Mouse (Mus musculus) Patski (cell line): ENCODE measurements around the gene Prss44. TPM values are rescaled to one million over a fixed set of nuclear protein-coding genes. Genes with fewer than 3 reads are reported as not detected.
"Not testable (repeated sequence)": the region's sequence is repeated elsewhere in the genome, so short reads cannot be mapped to it uniquely, and the experiment has no call there.

Experiments used
- ATAC-seq: fragments of 100-300 bp; one replicate; pipeline ENCODE4 v1.8.0; 2021
- CTCF ChIA-PET: fragments of 350-600 bp; sonication (Branson Sonifier 250); formaldehyde crosslinking; loops from one replicate; lab custom pipeline; 2022; ENCODE audit warnings: inconsistent platforms; lab: Charles Lee
- POLR2A ChIA-PET: fragments of 350-600 bp; sonication (Branson Sonifier 250); formaldehyde crosslinking; loops from one replicate; lab custom pipeline; 2022; ENCODE audit warnings: antibody characterized with exemption, inconsistent platforms; lab: Charles Lee
- DNase-seq: peaks from one replicate; pipeline ENCODE4 v3.0.0-alpha.2; 2011; ENCODE audit warnings: low read depth, low spot score
- H3K27me3 ChIP-seq: fragments of 371-371 bp; one replicate; pipeline ENCODE4 v1.5.1; 2021
- CTCF ChIP-seq: fragments of 100-300 bp; IDR thresholded peaks from one replicate; pipeline ENCODE4 v1.5.1; 2021
- in situ Hi-C: fragments of 300-500 bp; cut with MboI; formaldehyde crosslinking; loops from 3 replicates; pipeline ENCODE4 v1.11.1; 2018; ENCODE audit warnings: low pct_unique_long_range_greater_than_20kb, mixed read lengths
- polyA plus RNA-seq: library from polyadenylated mRNA; unstranded; gene quantifications from one replicate; pipeline ENCODE4 v1.2.3, GENCODE M21; 2021

Prss44 gene
- polyA plus RNA-seq, 1 experiment from 2014 or later: not detected

- TF ChIP-seq CTCF: no peak
- ATAC-seq (no peak), DNase-seq (no peak)
- ChIA-PET CTCF (interaction anchor here (0.8 to 0.9 kb wide), 2 partner anchors 88 to 90 kb away, joined by 3 read pairs; no protein-coding TSS in a partner anchor), POLR2A (interaction anchor here (0.7 kb wide), 1 partner anchor 74 kb away, joined by 11 read pairs; the partner anchor contains the start of gene Prss50)
- no peaks in the 10 kb centered on the region for H3K27me3 ChIP-seq
- in situ Hi-C loops: loop anchor here (5.0 kb wide), 1 partner anchor 84 kb away; no protein-coding TSS in a partner anchor
These were observed 30.2 kb upstream of the Prss44 start for GRCm38 (mm10) chr9:110783611-110784010.

GRCm38 (mm10) chr9:110788169-110788568 lies 25.6 kb upstream of the Prss44 start:
- in situ Hi-C loops: no loop called here
- TF ChIP-seq CTCF: no peak
- no peak for DNase-seq
- no peaks in the 10 kb centered on the region for H3K27me3 ChIP-seq
- POLR2A ChIA-PET: no interaction called here
- ATAC-seq: no peak
- CTCF ChIA-PET: no interaction called here

DNA sequence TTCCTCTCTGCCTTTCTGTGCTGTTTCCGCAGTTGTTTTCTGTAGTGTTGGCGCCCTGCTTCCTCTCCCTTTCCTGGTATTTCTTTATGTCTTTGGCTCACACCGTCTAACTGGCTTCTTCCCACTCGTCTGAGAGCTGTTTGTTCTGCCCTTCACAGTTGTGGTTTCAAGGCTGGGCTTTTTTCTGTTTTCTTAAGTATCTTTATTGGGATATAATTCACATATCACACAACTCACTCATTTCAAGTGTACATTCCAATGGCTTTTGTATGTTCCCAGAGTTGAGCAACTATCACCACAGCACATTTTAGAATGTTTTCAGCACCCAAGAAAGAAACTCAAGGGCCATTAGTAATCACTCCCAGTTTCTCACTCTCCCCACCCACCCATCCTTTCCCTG lies 23.3 kb upstream of the Prss44 start:
- ChIA-PET POLR2A (no interaction called here), CTCF (no interaction called here)
- no peak for TF ChIP-seq CTCF
- DNase-seq (no peak), ATAC-seq (peak; percentile 54)
- H3K27me3 ChIP-seq: no peaks in the 10 kb centered on the region
- in situ Hi-C loops: no loop called here

GRCm38 (mm10) chr9:110797013-110797412 lies 16.8 kb upstream of the Prss44 start:
- POLR2A ChIA-PET: no interaction called here

GRCm38 (mm10) chr9:110797866-110798265 lies 15.9 kb upstream of the Prss44 start, which contains the start of gene Prss42:
Prss42 (plus strand) TSS chr9:110798166.
- ATAC-seq (no peak), DNase-seq (no peak)
- CTCF ChIA-PET: interaction anchor here (1.4 kb wide), 1 partner anchor 16 kb away, joined by 3 read pairs; no protein-coding TSS in a partner anchor
- POLR2A ChIA-PET: no interaction called here
- no peaks in the 10 kb centered on the region for H3K27me3 ChIP-seq
- TF ChIP-seq CTCF: no peak
- in situ Hi-C loops: no loop called here

More at GRCm38 (mm10) chr9:110797013-110797412, 16.8 kb upstream of the Prss44 start:
- H3K27me3 ChIP-seq: no peaks in the 10 kb centered on the region
- ATAC-seq (no peak), DNase-seq (no peak)
- CTCF ChIA-PET: no interaction called here
- in situ Hi-C loops: no loop called here
- no peak for TF ChIP-seq CTCF

- ATAC-seq (no peak), DNase-seq (no peak)
- ChIA-PET POLR2A (no interaction called here), CTCF (interaction anchor here (0.7 kb wide), 1 partner anchor 21 kb away, joined by 3 read pairs; no protein-coding TSS in a partner anchor)
- in situ Hi-C loops: no loop called here
- H3K27me3 ChIP-seq: no peaks in the 10 kb centered on the region
- TF ChIP-seq CTCF: no peak
These were observed 12.8 kb upstream of the Prss44 start for GRCm38 (mm10) chr9:110800834-110801479.

DNA sequence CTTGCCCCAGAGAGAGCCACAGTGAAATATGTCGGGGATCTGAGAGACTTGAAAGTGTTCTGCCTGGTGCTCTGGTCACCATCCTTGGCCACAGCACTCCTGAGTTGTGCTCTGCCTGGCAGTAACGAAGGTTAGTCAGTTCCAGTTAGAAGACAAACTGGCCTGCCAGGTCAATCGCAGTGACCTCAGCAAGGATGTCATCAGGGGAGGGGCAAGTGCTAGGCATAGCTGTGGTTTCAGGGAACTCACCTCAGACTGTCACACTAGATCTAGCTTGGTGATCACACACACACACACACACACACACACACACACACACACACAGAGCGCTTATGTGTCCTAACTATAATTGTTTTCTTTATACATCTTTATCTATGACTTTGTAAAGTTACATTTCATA lies 10.5 kb upstream of the Prss44 start:
- no peak for TF ChIP-seq CTCF
- in situ Hi-C loops: no loop called here
- no peak for DNase-seq
- no peaks in the 10 kb centered on the region for H3K27me3 ChIP-seq
- peak; percentile 39 for ATAC-seq
- CTCF ChIA-PET: no interaction called here
- POLR2A ChIA-PET: no interaction called here

- H3K27me3 ChIP-seq: no peaks in the 10 kb centered on the region
- ChIA-PET CTCF (no interaction called here), POLR2A (no interaction called here)
- in situ Hi-C loops: no loop called here
- no peak for TF ChIP-seq CTCF
- no peak for ATAC-seq
- DNase-seq: no peak
These were observed 3.7 kb upstream of the Prss44 start for GRCm38 (mm10) chr9:110810051-110810450.

DNA sequence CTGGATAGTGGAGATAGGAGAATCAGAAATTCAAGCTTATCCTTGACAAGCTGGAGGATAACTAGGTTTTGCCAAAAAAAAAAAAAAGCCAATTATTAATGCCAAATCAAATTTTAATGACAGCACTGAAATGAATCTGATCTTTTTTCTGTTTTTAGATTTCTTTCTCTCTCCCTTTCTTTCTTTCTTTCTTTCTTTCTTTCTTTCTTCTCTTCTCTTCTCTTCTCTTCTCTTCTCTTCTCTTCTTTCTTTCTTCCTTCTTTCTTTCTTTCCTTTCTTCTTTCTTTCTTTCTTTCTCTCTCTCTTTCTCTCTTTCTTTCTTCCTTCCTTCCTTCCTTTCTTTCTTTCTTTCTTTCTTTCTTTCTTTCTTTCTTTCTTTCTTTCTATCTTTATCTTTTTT lies 6.8 kb downstream of the Prss44 start:
- DNase-seq, CTCF ChIA-PET, ATAC-seq, H3K27me3 ChIP-seq, in situ Hi-C loops: not testable (repeated sequence)
- POLR2A ChIA-PET: interaction anchor here (0.6 kb wide), 1 partner anchor 469 kb away, joined by 3 read pairs; no protein-coding TSS in a partner anchor

- ChIA-PET POLR2A (no interaction called here), CTCF (interaction anchor here (1.1 kb wide), 1 partner anchor 20 kb away, joined by 3 read pairs; no protein-coding TSS in a partner anchor)
- DNase-seq (no peak), ATAC-seq (no peak)
- TF ChIP-seq CTCF: no peak
- in situ Hi-C loops: no loop called here
- no peaks in the 10 kb centered on the region for H3K27me3 ChIP-seq
These were observed 7.6 kb downstream of the Prss44 start for GRCm38 (mm10) chr9:110821436-110821835.

DNA sequence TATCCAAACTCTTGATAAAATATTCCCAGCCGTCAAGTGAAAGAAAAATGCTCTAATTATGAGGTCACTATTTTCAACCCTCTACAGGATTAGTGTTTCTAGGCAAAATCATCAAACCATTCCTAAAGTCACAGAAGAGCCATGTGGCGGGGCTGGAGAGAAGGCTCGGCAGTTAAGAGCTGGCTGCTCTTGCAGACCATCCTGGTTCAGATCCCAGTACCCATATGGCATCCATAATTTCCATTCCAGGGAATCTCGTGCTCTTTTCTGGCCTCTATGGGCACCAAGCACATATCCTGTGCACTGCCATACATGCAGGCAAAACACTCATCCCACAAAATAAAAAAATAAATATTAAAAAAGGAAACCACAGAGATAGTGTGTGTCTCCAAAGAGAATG lies 11.6 kb downstream of the Prss44 start:
- TF ChIP-seq CTCF: no peak
- CTCF ChIA-PET: no interaction called here
- DNase-seq (no peak), ATAC-seq (no peak)
- H3K27me3 ChIP-seq: no peaks in the 10 kb centered on the region
- POLR2A ChIA-PET: no interaction called here
- in situ Hi-C loops: no loop called here
